Mouse (Mus musculus) olfactory bulb, adult 2 months (tissue): ENCODE measurements around the gene Exoc6.

Source experiments
- CTCF ChIP-seq: fragments of 200-500 bp; IDR thresholded peaks from 2 replicates; pipeline ENCODE4 v1.5.1; 2012; ENCODE audit warnings: low read depth, mild to moderate bottlenecking, low read length, moderate library complexity; ENCODE audit not compliant: insufficient read depth
- POLR2A ChIP-seq: fragments of 200-500 bp; IDR thresholded peaks from 2 replicates; pipeline ENCODE4 v1.6.1; 2012; ENCODE audit warnings: mild to moderate bottlenecking, low read depth, low read length, moderate library complexity; ENCODE audit not compliant: insufficient read depth

DNA sequence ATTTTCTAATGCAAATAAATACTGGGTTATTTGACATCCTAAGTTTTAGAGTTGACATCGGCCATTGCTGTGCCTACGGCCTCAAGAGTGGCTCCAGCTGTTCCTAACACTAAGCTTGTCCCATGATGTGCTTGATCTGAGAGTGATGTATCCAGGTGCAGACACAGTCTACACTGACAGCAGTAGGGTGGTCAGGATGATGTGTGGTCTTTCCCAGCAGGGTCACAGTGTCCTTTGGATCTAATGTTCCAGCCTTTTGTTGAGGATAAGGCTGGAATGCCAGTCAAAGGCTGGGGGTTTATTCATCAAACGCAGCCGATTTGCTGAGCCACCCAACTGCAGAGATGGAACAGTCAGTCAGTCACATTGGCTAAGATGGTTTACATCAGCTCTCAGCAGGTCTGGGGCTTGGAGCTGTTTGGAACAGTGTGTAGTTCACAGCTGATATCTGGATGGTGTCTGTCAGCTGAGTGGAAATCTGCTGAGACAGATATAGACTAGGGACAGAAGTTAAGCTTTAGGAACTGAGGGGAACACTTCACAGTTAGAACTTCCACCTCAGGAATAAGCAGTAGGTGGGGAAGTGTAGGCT, 64.9 kb downstream of the Exoc6 start:
- TF ChIP-seq POLR2A (no peak), CTCF (no peak)
